21 mouse cellular contexts compared by ENCODE assay signal in the genomic region with DNA sequence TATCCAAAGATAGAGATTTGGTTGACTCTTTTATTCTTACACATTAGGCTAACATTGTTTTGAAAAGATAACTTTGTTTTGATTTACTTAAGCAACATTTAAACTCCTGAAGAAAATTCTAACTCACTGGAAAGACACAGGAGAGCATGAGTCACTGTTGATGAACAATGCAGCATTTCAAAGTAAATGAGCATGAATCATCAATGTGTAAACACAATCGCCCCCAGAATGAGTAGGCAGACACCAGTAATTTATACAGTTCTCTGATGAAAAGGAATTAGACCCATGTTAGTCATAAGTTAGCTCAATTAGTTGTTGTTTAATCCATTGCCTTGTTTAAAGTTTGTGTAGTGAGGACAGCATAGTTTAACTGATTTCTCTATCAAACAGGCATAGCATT.
DNase-seq lines count a peak whose midpoint lies in the region; ATAC-seq lines count a peak whose summit lies in the region.
"Had no signal": no experiment of that assay in that cellular context is flagged by ENCODE, and none has a peak within 500 bp of the region (broad histone marks: within the 10 kb centered on the region; RNA-seq: fewer than 3 reads in every experiment).

No protein-coding gene starts in this region.

- H3K36me3 ChIP-seq in neural tube, embryonic 15.5 days = no peaks in the 10 kb centered on the region
- H3K36me3 ChIP-seq: embryonic facial prominence, embryonic 13.5 days; heart, embryonic 10.5 days; hindbrain, embryonic 13.5 days had no signal

- no peaks in the 10 kb centered on the region for H3K27me3 ChIP-seq in neural tube, embryonic 15.5 days (replicated peaks)
- H3K27me3 ChIP-seq: CH12.LX; embryonic facial prominence, embryonic 13.5 days; forebrain, embryonic 13.5 days; hindbrain, embryonic 13.5 days had no signal

- no peak for DNase-seq in frontal cortex, postnatal 25 days (ENCODE audit: low spot score in 2 of 2)
- peak; percentile 2 to 24 for DNase-seq in left cerebral cortex, postnatal 25 days (ENCODE audit: low spot score in 2 of 2)
- DNase-seq in left cerebral cortex, adult 11 months (ENCODE audit: low spot score) = no peak
- peak; percentile 68 for DNase-seq in brain, adult 2 months (ENCODE audit: low read depth, low spot score)
- no peak for DNase-seq in heart, postnatal 25 days (ENCODE audit: low spot score)
- DNase-seq: adrenal gland, postnatal 10 days; cerebellum, adult 18-20 months; cerebellum, adult 9-11 months; cerebellum, postnatal 36 days; forebrain, postnatal 0 days; gastrocnemius, postnatal 36 days; heart, adult 18-20 months; heart, postnatal 10 days had no signal

- no peak overlapping the region for H3K9ac ChIP-seq in neural tube, embryonic 15.5 days (replicated peaks)
- H3K9ac ChIP-seq: embryonic facial prominence, embryonic 13.5 days; forebrain, embryonic 13.5 days; forebrain, postnatal 0 days; hindbrain, embryonic 13.5 days had no signal

- ATAC-seq in frontal cortex, adult (ENCODE audit: low TSS enrichment) = peak; percentile 69
- ATAC-seq in neural tube, embryonic 15.5 days (ENCODE audit: low FRiP score) = no peak
- ATAC-seq: forebrain, embryonic 13.5 days; forebrain, postnatal 0 days; hindbrain, postnatal 0 days had no signal

- no peak overlapping the region for H3K27ac ChIP-seq in neural tube, embryonic 15.5 days (replicated peaks)
- H3K27ac ChIP-seq: embryonic facial prominence, embryonic 13.5 days; forebrain, embryonic 13.5 days; heart, embryonic 10.5 days; hindbrain, embryonic 13.5 days; hindbrain, postnatal 0 days had no signal

- no peaks in the 10 kb centered on the region for H3K9me3 ChIP-seq in neural tube, embryonic 15.5 days (replicated peaks)
- H3K9me3 ChIP-seq: embryonic facial prominence, embryonic 13.5 days; forebrain, embryonic 13.5 days; heart, embryonic 10.5 days; hindbrain, embryonic 13.5 days had no signal

- intact Hi-C loops in left cerebral cortex, postnatal 25 days (cut with DNase I) = no loop called here
- intact Hi-C loops in heart, postnatal 25 days (cut with DNase I) = no loop called here

- H3K4me2 ChIP-seq in neural tube, embryonic 15.5 days = no peak overlapping the region
- H3K4me2 ChIP-seq: embryonic facial prominence, embryonic 13.5 days; forebrain, embryonic 13.5 days; hindbrain, embryonic 13.5 days had no signal

- no peak overlapping the region for H3K4me3 ChIP-seq in neural tube, embryonic 15.5 days (replicated peaks)
- H3K4me3 ChIP-seq: embryonic facial prominence, embryonic 13.5 days; forebrain, embryonic 13.5 days; heart, embryonic 10.5 days; hindbrain, embryonic 13.5 days had no signal

- 71% methylated on average over 1 of the region's 1 CpGs for WGBS in neural tube, embryonic 15.5 days

- no peaks in the 10 kb centered on the region for H3K4me1 ChIP-seq in neural tube, embryonic 15.5 days
- H3K4me1 ChIP-seq: embryonic facial prominence, embryonic 13.5 days; forebrain, embryonic 13.5 days; heart, embryonic 10.5 days; hindbrain, embryonic 13.5 days had no signal

Comparison
In these comparisons a context has a peak if more than half of its experiments do, and no peak if none do; other contexts are left out.
1. DNase-seq: peak in left cerebral cortex, postnatal 25 days (2 of 2) and brain, adult 2 months (single experiment); none in frontal cortex, postnatal 25 days (0 of 2), left cerebral cortex, adult 11 months (single experiment) and heart, postnatal 25 days (single experiment).